In genomic region chr6:14757486-14757885, GRCm38 (mm10) we compare ENCODE assay signal across 27 mouse cellular contexts. TPM values are rescaled to one million over a fixed set of nuclear protein-coding genes. Genes with fewer than 3 reads are reported as not detected.
"Had no signal": no experiment of that assay in that cellular context is flagged by ENCODE, and none has a peak within 500 bp of the region (broad histone marks: within the 10 kb centered on the region; RNA-seq: fewer than 3 reads in every experiment).

No protein-coding gene starts in this region.

- H3K27ac ChIP-seq: kidney, postnatal 0 days; layer of hippocampus, adult 2 months; limb, embryonic 10.5 days; limb, embryonic 13.5 days; liver, embryonic 12.5 days; liver, embryonic 15.5 days; lung, embryonic 15.5 days; midbrain, embryonic 10.5 days; midbrain, embryonic 13.5 days; stomach, embryonic 15.5 days had no signal

- H3K4me2 ChIP-seq: limb, embryonic 13.5 days; liver, embryonic 12.5 days; liver, embryonic 15.5 days; lung, embryonic 15.5 days; midbrain, embryonic 13.5 days; stomach, embryonic 15.5 days had no signal

- H3K9ac ChIP-seq: limb, embryonic 13.5 days; liver, embryonic 12.5 days; liver, embryonic 15.5 days; lung, embryonic 15.5 days; midbrain, embryonic 13.5 days; stomach, embryonic 15.5 days had no signal

- H3K27me3 ChIP-seq: limb, embryonic 13.5 days; liver, embryonic 12.5 days; liver, embryonic 15.5 days; lung, embryonic 15.5 days; megakaryocyte, embryonic 14.5 days; midbrain, embryonic 13.5 days; stomach, embryonic 15.5 days had no signal

- H3K4me3 ChIP-seq: layer of hippocampus, adult 2 months; limb, embryonic 10.5 days; limb, embryonic 13.5 days; liver, embryonic 12.5 days; liver, embryonic 15.5 days; lung, embryonic 15.5 days; megakaryocyte, embryonic 14.5 days; midbrain, embryonic 10.5 days; midbrain, embryonic 13.5 days; stomach, embryonic 15.5 days had no signal

- H3K4me1 ChIP-seq: limb, embryonic 10.5 days; limb, embryonic 13.5 days; liver, embryonic 12.5 days; liver, embryonic 15.5 days; lung, embryonic 15.5 days; megakaryocyte, embryonic 14.5 days; midbrain, embryonic 10.5 days; midbrain, embryonic 13.5 days; stomach, embryonic 15.5 days had no signal

- H3K9me3 ChIP-seq: limb, embryonic 10.5 days; limb, embryonic 13.5 days; liver, embryonic 12.5 days; liver, embryonic 15.5 days; lung, embryonic 15.5 days; megakaryocyte, embryonic 14.5 days; midbrain, embryonic 10.5 days; midbrain, embryonic 13.5 days; stomach, embryonic 15.5 days had no signal

- DNase-seq: kidney, postnatal 25 days; layer of hippocampus, adult 9-11 months; liver; lung, adult 18-20 months; lung, postnatal 10 days; lung, postnatal 36 days; spleen, adult 18-20 months; thymus, adult 18-20 months; thymus, postnatal 36 days had no signal

- H3K36me3 ChIP-seq: limb, embryonic 10.5 days; limb, embryonic 13.5 days; liver, embryonic 12.5 days; liver, embryonic 15.5 days; lung, embryonic 15.5 days; midbrain, embryonic 10.5 days; midbrain, embryonic 13.5 days; stomach, embryonic 15.5 days had no signal

- ATAC-seq: liver, embryonic 12.5 days; midbrain, embryonic 13.5 days; midbrain, embryonic 16.5 days had no signal

RNA-seq across cellular contexts. Expression of gene Ppp1r3a, which starts 2.4 kb away (rescaled TPM):
- total RNA-seq: layer of hippocampus, adult 2 months; layer of hippocampus, postnatal 25 days; left cerebral cortex, adult 18-20 months; left cerebral cortex, postnatal 25 days; monocyte, adult 5-6 weeks had no signal
- polyA plus RNA-seq: kidney, postnatal 0 days; large intestine, adult 2 months; limb, embryonic 10.5 days; liver, embryonic 12.5 days; midbrain, embryonic 13.5 days; neural tube, embryonic 14.5 days had no signal
